Mouse (Mus musculus): ENCODE results near the gene Atp2a2. TPM values are rescaled to one million over a fixed set of nuclear protein-coding genes. Genes with fewer than 3 reads are reported as not detected.
"Not testable (repeated sequence)": the region's sequence is repeated elsewhere in the genome, so short reads cannot be mapped to it uniquely, and the experiment has no call there.

Atp2a2 gene
- polyA plus RNA-seq, 1 experiment, result 55.9 TPM

- H3K36me3 ChIP-seq (ENCODE audit: control insufficient read depth, insufficient read depth, low read length), result no peaks in the 10 kb centered on the region; the same call in none of the 2 replicates
- TF ChIP-seq POLR2A (IDR thresholded peaks at IDR 0.05; ENCODE audit: control insufficient read depth, low read depth, low read length) (no peak), CTCF (IDR thresholded peaks at IDR 0.05; ENCODE audit: control insufficient read depth, insufficient read depth, insufficient replicate concordance, low read depth, low read length) (no peak)
- H3K4me3 ChIP-seq (ENCODE audit: control insufficient read depth, low read depth, low read length), result no peak overlapping the region
- peaks cover 7% of the 10 kb centered on the region for H3K4me1 ChIP-seq (ENCODE audit: control insufficient read depth, insufficient read depth, low read length)
- no peak overlapping the region for H3K27ac ChIP-seq (ENCODE audit: control insufficient read depth, insufficient read depth, low read depth, low read length)
- no peaks in the 10 kb centered on the region for H3K27me3 ChIP-seq (ENCODE audit: control insufficient read depth, insufficient read depth, low read length)
These were observed 4.0 kb downstream of the Atp2a2 start for GRCm38 (mm10) chr5:122498046-122498445.

GRCm38 (mm10) chr5:122496990-122497389, 5.0 kb downstream of the Atp2a2 start:
- no peak overlapping the region for H3K27ac ChIP-seq (ENCODE audit: control insufficient read depth, insufficient read depth, low read depth, low read length)
- no peak overlapping the region for H3K4me3 ChIP-seq (ENCODE audit: control insufficient read depth, low read depth, low read length)
- H3K36me3 ChIP-seq (ENCODE audit: control insufficient read depth, insufficient read depth, low read length), result no peaks in the 10 kb centered on the region; the same call in none of the 2 replicates
- no peaks in the 10 kb centered on the region for H3K27me3 ChIP-seq (ENCODE audit: control insufficient read depth, insufficient read depth, low read length)
- no peaks in the 10 kb centered on the region for H3K4me1 ChIP-seq (ENCODE audit: control insufficient read depth, insufficient read depth, low read length)
- TF ChIP-seq POLR2A (IDR thresholded peaks at IDR 0.05; ENCODE audit: control insufficient read depth, low read depth, low read length) (no peak), CTCF (IDR thresholded peaks at IDR 0.05; ENCODE audit: control insufficient read depth, insufficient read depth, insufficient replicate concordance, low read depth, low read length) (no peak)

- Histone ChIP-seq H3K27me3 (ENCODE audit: control insufficient read depth, insufficient read depth, low read length) (no peaks in the 10 kb centered on the region), H3K27ac (ENCODE audit: control insufficient read depth, insufficient read depth, low read depth, low read length) (no peak overlapping the region), H3K36me3 (ENCODE audit: control insufficient read depth, insufficient read depth, low read length) (peaks cover 2% of the 10 kb centered on the region), H3K4me3 (ENCODE audit: control insufficient read depth, low read depth, low read length) (no peak overlapping the region), H3K4me1 (ENCODE audit: control insufficient read depth, insufficient read depth, low read length) (no peaks in the 10 kb centered on the region)
- TF ChIP-seq POLR2A (IDR thresholded peaks at IDR 0.05; ENCODE audit: control insufficient read depth, low read depth, low read length) (no peak), CTCF (IDR thresholded peaks at IDR 0.05; ENCODE audit: control insufficient read depth, insufficient read depth, insufficient replicate concordance, low read depth, low read length) (no peak)
These were observed 7.6 kb downstream of the Atp2a2 start for GRCm38 (mm10) chr5:122494449-122494848.

- Histone ChIP-seq H3K36me3 (ENCODE audit: control insufficient read depth, insufficient read depth, low read length) (peaks cover 3% of the 10 kb centered on the region), H3K27ac (ENCODE audit: control insufficient read depth, insufficient read depth, low read depth, low read length) (no peak overlapping the region)
- TF ChIP-seq POLR2A (IDR thresholded peaks at IDR 0.05; ENCODE audit: control insufficient read depth, low read depth, low read length) (no peak), CTCF (IDR thresholded peaks at IDR 0.05; ENCODE audit: control insufficient read depth, insufficient read depth, insufficient replicate concordance, low read depth, low read length) (no peak)
These were observed 9.0 kb downstream of the Atp2a2 start for GRCm38 (mm10) chr5:122493035-122493434.

GRCm38 (mm10) chr5:122491385-122491784, 10.6 kb downstream of the Atp2a2 start:
- no peaks in the 10 kb centered on the region for H3K4me1 ChIP-seq (ENCODE audit: control insufficient read depth, insufficient read depth, low read length)
- TF ChIP-seq CTCF (IDR thresholded peaks at IDR 0.05; ENCODE audit: control insufficient read depth, insufficient read depth, insufficient replicate concordance, low read depth, low read length) (no peak), POLR2A (IDR thresholded peaks at IDR 0.05; ENCODE audit: control insufficient read depth, low read depth, low read length) (no peak)
- peaks cover 3% of the 10 kb centered on the region for H3K36me3 ChIP-seq (ENCODE audit: control insufficient read depth, insufficient read depth, low read length)
- H3K4me3 ChIP-seq (ENCODE audit: control insufficient read depth, low read depth, low read length), result no peak overlapping the region
- no peak overlapping the region for H3K27ac ChIP-seq (ENCODE audit: control insufficient read depth, insufficient read depth, low read depth, low read length)
- no peaks in the 10 kb centered on the region for H3K27me3 ChIP-seq (ENCODE audit: control insufficient read depth, insufficient read depth, low read length)

More at GRCm38 (mm10) chr5:122493035-122493434, 9.0 kb downstream of the Atp2a2 start:
- H3K27me3 ChIP-seq (ENCODE audit: control insufficient read depth, insufficient read depth, low read length), result no peaks in the 10 kb centered on the region
- no peaks in the 10 kb centered on the region for H3K4me1 ChIP-seq (ENCODE audit: control insufficient read depth, insufficient read depth, low read length)
- no peak overlapping the region for H3K4me3 ChIP-seq (ENCODE audit: control insufficient read depth, low read depth, low read length)

GRCm38 (mm10) chr5:122490148-122490547, 11.9 kb downstream of the Atp2a2 start:
- Histone ChIP-seq H3K36me3 (ENCODE audit: control insufficient read depth, insufficient read depth, low read length) (peaks cover 3% of the 10 kb centered on the region), H3K4me1 (ENCODE audit: control insufficient read depth, insufficient read depth, low read length) (no peaks in the 10 kb centered on the region), H3K27me3 (ENCODE audit: control insufficient read depth, insufficient read depth, low read length) (no peaks in the 10 kb centered on the region), H3K27ac (ENCODE audit: control insufficient read depth, insufficient read depth, low read depth, low read length) (no peak overlapping the region), H3K4me3 (ENCODE audit: control insufficient read depth, low read depth, low read length) (no peak overlapping the region)
- TF ChIP-seq CTCF (IDR thresholded peaks at IDR 0.05; ENCODE audit: control insufficient read depth, insufficient read depth, insufficient replicate concordance, low read depth, low read length), result no peak
- TF ChIP-seq POLR2A (IDR thresholded peaks at IDR 0.05; ENCODE audit: control insufficient read depth, low read depth, low read length), result no peak

GRCm38 (mm10) chr5:122487825-122488224, 14.2 kb downstream of the Atp2a2 start:
- no peak overlapping the region for H3K4me3 ChIP-seq (ENCODE audit: control insufficient read depth, low read depth, low read length)
- H3K27me3 ChIP-seq (ENCODE audit: control insufficient read depth, insufficient read depth, low read length), result no peaks in the 10 kb centered on the region
- TF ChIP-seq CTCF (IDR thresholded peaks at IDR 0.05; ENCODE audit: control insufficient read depth, insufficient read depth, insufficient replicate concordance, low read depth, low read length), result no peak
- no peak for TF ChIP-seq POLR2A (IDR thresholded peaks at IDR 0.05; ENCODE audit: control insufficient read depth, low read depth, low read length)
- peaks cover 3% of the 10 kb centered on the region for H3K36me3 ChIP-seq (ENCODE audit: control insufficient read depth, insufficient read depth, low read length)
- no peaks in the 10 kb centered on the region for H3K4me1 ChIP-seq (ENCODE audit: control insufficient read depth, insufficient read depth, low read length)
- H3K27ac ChIP-seq (ENCODE audit: control insufficient read depth, insufficient read depth, low read depth, low read length), result no peak overlapping the region

- H3K27ac ChIP-seq (ENCODE audit: control insufficient read depth, insufficient read depth, low read depth, low read length); H3K36me3 ChIP-seq (ENCODE audit: control insufficient read depth, insufficient read depth, low read length); H3K27me3 ChIP-seq (ENCODE audit: control insufficient read depth, insufficient read depth, low read length); H3K4me1 ChIP-seq (ENCODE audit: control insufficient read depth, insufficient read depth, low read length); H3K4me3 ChIP-seq (ENCODE audit: control insufficient read depth, low read depth, low read length): not testable (repeated sequence)
These were observed 15.8 kb downstream of the Atp2a2 start for GRCm38 (mm10) chr5:122486243-122486642.
